In the genomic region with DNA sequence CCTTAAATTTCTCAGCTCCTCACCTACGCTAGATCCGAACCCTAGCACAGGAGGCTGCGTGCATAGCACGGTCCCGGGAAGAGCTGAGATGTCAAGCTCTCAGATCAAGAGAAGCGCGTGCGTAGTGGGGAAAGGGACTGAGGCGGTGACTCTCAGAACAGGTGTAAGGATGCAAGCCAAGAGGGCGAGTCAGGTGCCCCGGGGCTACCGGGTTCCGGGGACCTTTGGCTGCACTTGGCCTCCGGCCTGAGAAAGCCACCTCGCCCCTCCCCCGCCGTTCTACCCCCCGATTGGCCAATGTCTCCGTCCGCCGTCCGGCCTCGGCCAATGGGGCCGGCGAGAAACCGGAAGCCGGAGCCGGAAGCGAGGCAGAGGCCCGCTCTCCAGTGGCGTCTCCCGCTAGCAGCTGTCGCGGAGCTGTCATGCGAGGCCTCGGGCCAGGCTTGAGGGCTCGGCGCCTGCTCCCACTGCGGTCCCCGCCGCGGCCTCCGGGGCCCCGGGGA, we compare ENCODE assay signal across 8 mouse cellular contexts. TPM values are rescaled to one million over a fixed set of nuclear protein-coding genes. Genes with fewer than 3 reads are reported as not detected.
DNase-seq lines count a peak whose midpoint lies in the region; ATAC-seq and TF ChIP-seq lines count a peak whose summit lies in the region.

Gene Mlycd, plus strand, starts transcription at position 355 of the 503 bp plus-strand sequence.

- peak within 1 kb of the TSS; percentile 78 for H3K4me3 ChIP-seq in forebrain, embryonic 14.5 days (ENCODE audit: low read depth, low read length)
- peak within 1 kb of the TSS; percentile 82 for H3K4me3 ChIP-seq in lung, adult 2 months (replicated peaks; ENCODE audit: extremely low read depth, low read depth, low read length)

- peak; percentile 87 for DNase-seq in ES-CJ7 (ENCODE audit: low read depth, low spot score)
- DNase-seq in cerebellum, adult 11 months, result peak; percentile 90
- peak; percentile 94 for DNase-seq in forebrain, embryonic 14.5 days (ENCODE audit: low spot score)
- DNase-seq in heart, postnatal 14 days, result peak; percentile 95 to 96
- peak; percentile 89 to 93 for DNase-seq in layer of hippocampus, adult 18-20 months (ENCODE audit: low spot score in 2 of 2)
- peak; percentile 91 for DNase-seq in lung, adult 2 months
- DNase-seq in thymus, adult 18-20 months, result peak; percentile 84

- TF ChIP-seq POLR2A in lung, adult 2 months (IDR thresholded peaks at IDR 0.05; ENCODE audit: borderline replicate concordance, extremely low read depth, low read depth, low read length), result peak; percentile 84

- no peak for TF ChIP-seq CTCF in lung, adult 2 months (IDR thresholded peaks at IDR 0.05; ENCODE audit: insufficient read depth, low read length)

- H3K9ac ChIP-seq in forebrain, embryonic 14.5 days (ENCODE audit: low read length), result peak within 1 kb of the TSS; percentile 90

- peak within 1 kb of the TSS; percentile 98 for H3K4me2 ChIP-seq in forebrain, embryonic 14.5 days (ENCODE audit: low read length)

- ATAC-seq in forebrain, embryonic 14.5 days, result peak; percentile 97
- peak; percentile 90 for ATAC-seq in neutrophil, adult 5-6 weeks (ENCODE audit: extremely low read depth, insufficient number of reproducible peaks, low FRiP score, poor library complexity, severe bottlenecking)

- no peaks in the 10 kb centered on the region for H3K27me3 ChIP-seq in forebrain, embryonic 14.5 days (replicated peaks; ENCODE audit: control insufficient read depth, insufficient read depth, low read length)

- H3K27ac ChIP-seq in forebrain, embryonic 14.5 days (ENCODE audit: low read depth, low read length), result peak within 1 kb of the TSS; percentile 87

- WGBS in forebrain, embryonic 14.5 days, result 1% methylated on average over 44 of the region's 44 CpGs
- under 1% methylated on average over 44 of the region's 44 CpGs for WGBS in lung, adult 2 months

- no peaks in the 10 kb centered on the region for H3K9me3 ChIP-seq in forebrain, embryonic 14.5 days (replicated peaks; ENCODE audit: control insufficient read depth, low read length)

- intact Hi-C loops in heart, postnatal 14 days (cut with DNase I), result no loop called here

- H3K4me1 ChIP-seq in forebrain, embryonic 14.5 days (ENCODE audit: control insufficient read depth, insufficient read depth, low read length), result peaks cover 7% of the 10 kb centered on the region
- peaks cover 8% of the 10 kb centered on the region for H3K4me1 ChIP-seq in lung, adult 2 months (ENCODE audit: control insufficient read depth, insufficient read depth, low read length)

- H3K36me3 ChIP-seq in forebrain, embryonic 14.5 days (ENCODE audit: control insufficient read depth, insufficient read depth, low read length), result no peaks in the 10 kb centered on the region

RNA-seq across cellular contexts. Expression of gene Mlycd, which starts in this region (rescaled TPM):
- polyA plus RNA-seq in forebrain, embryonic 14.5 days (2014; fragmentation: Nextera tagmentation; extraction: Ambion mirVana), result 12.3 and 16.6 TPM in 2 replicates
- 100 to 1,000 TPM; 102 to 110 TPM for total RNA-seq in heart, postnatal 14 days (2021)
- 10 to 100 TPM; 28.2 to 28.7 TPM for total RNA-seq in layer of hippocampus, adult 18-20 months (2021)
- 26.9 and 32.0 TPM in 2 replicates for polyA plus RNA-seq in lung, adult 2 months (2012; rRNA removed)
- total RNA-seq in neutrophil, adult 5-6 weeks (2017), result 10.9 and 11.8 TPM in 2 replicates

Comparison
In these comparisons a context has a peak if more than half of its experiments do, and no peak if none do; other contexts are left out.
1. Peak in every context shown above with its lines: DNase-seq, ATAC-seq, H3K4me3 ChIP-seq and H3K27ac ChIP-seq.